Mouse (Mus musculus) midbrain, embryonic 11.5 days (tissue): ENCODE data around the gene Lnx1. TPM values are rescaled to one million over a fixed set of nuclear protein-coding genes. Genes with fewer than 3 reads are reported as not detected.

ENCODE experiments used
- ATAC-seq: fragments of 200-750 bp; cut with Nextera tagmentation; 2 replicates; pipeline ENCODE4 v1.8.0; 2017; ENCODE audit warnings: moderate TSS enrichment, moderate library complexity; ENCODE audit not compliant: low FRiP score
- DNase-seq: peaks from one replicate; pipeline ENCODE4 v3.0.0; 2015; ENCODE audit warnings: low spot score; ENCODE audit errors: missing footprints
- H3K27ac ChIP-seq: fragments of 300-500 bp; sonication (generic); 2 replicates; pipeline ENCODE4 v1.5.1; 2014; ENCODE audit warnings: low read depth, low read length
- H3K27me3 ChIP-seq: fragments of 300-500 bp; sonication (generic); 2 replicates; pipeline ENCODE4 v1.6.1; 2014; ENCODE audit warnings: mild to moderate bottlenecking, low read length, moderate library complexity, mixed read lengths; ENCODE audit not compliant: control insufficient read depth, insufficient read depth
- H3K36me3 ChIP-seq: fragments of 300-500 bp; sonication (generic); 2 replicates; pipeline ENCODE4 v1.6.1; 2014; ENCODE audit warnings: mild to moderate bottlenecking, low read length, moderate library complexity, mixed read lengths; ENCODE audit not compliant: control insufficient read depth, insufficient read depth
- H3K4me1 ChIP-seq: fragments of 300-500 bp; sonication (generic); 2 replicates; pipeline ENCODE4 v1.6.1; 2014; ENCODE audit warnings: low read length; ENCODE audit not compliant: control insufficient read depth, insufficient read depth
- H3K4me2 ChIP-seq: fragments of 300-500 bp; sonication (generic); 2 replicates; pipeline ENCODE4 v1.6.1; 2014; ENCODE audit warnings: mild to moderate bottlenecking, moderate library complexity
- H3K4me3 ChIP-seq: fragments of 300-500 bp; sonication (generic); 2 replicates; pipeline ENCODE4 v1.5.1; 2014; ENCODE audit warnings: low read depth, low read length
- H3K9ac ChIP-seq: fragments of 300-500 bp; sonication (generic); 2 replicates; pipeline ENCODE4 v1.6.1; 2014; ENCODE audit warnings: low read length
- H3K9me3 ChIP-seq: fragments of 300-500 bp; sonication (generic); 2 replicates; pipeline ENCODE4 v1.6.1; 2016; ENCODE audit warnings: low read length; ENCODE audit not compliant: control insufficient read depth
- WGBS: fragments of 180-500 bp; shearing (Covaris S2); extraction: QIAGEN DNeasy Blood & Tissue Kit; methylation state at CpG from one replicate; pipeline ENCODE4 v1.1.7; 2014; 5-methylcytosine and 5-hydroxymethylcytosine counted together
- polyA plus RNA-seq: library from polyadenylated mRNA; unstranded; fragments of >200 nt; fragmentation: Nextera tagmentation; extraction: Ambion mirVana; gene quantifications from 2 replicates; pipeline ENCODE4 v1.2.1, GENCODE M21; 2014

Lnx1 gene
- polyA plus RNA-seq, 1 experiment from 2014 or later = 0.74 TPM

DNA sequence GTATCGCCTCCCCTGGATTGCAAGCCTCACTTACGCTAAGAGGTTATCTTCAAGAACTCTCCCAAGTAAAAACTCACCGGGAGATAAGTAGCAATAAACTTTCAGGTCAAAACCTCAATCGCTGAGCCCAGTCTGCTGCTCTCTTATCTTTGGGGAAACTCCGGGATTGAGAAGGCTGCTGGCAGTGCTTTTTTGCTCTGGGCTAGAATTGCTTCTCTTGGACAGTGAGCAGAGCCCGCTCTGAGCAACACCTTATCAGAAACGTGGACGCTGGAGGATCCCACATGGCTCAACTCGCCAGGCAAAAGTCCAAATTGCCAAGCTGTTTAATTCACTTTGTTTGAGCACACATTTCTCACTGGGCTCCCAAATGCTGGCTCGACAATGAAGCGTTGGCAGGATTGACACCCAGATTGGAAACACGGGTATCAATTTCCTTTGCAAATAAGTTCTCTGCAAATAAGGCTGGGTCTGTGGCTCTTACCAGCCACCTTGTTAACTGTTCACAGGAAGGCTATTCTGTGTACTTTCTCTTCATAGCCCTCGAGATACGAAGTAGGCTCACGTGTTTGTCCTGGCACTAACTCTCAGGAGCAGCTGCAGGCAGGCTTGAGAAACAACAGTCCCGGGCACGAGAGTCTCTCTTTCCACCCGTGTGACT lies 89.1 kb downstream of the Lnx1 start:
- no peak overlapping the region for H3K9ac ChIP-seq
- H3K9me3 ChIP-seq = no peaks in the 10 kb centered on the region
- H3K4me2 ChIP-seq = no peak overlapping the region
- 86% methylated on average over 18 of the region's 18 CpGs for WGBS
- DNase-seq (no peak), ATAC-seq (no peak)
- H3K27ac ChIP-seq = no peak overlapping the region
- H3K4me1 ChIP-seq = no peaks in the 10 kb centered on the region
- no peaks in the 10 kb centered on the region for H3K36me3 ChIP-seq
- no peaks in the 10 kb centered on the region for H3K27me3 ChIP-seq
- no peak overlapping the region for H3K4me3 ChIP-seq

DNA sequence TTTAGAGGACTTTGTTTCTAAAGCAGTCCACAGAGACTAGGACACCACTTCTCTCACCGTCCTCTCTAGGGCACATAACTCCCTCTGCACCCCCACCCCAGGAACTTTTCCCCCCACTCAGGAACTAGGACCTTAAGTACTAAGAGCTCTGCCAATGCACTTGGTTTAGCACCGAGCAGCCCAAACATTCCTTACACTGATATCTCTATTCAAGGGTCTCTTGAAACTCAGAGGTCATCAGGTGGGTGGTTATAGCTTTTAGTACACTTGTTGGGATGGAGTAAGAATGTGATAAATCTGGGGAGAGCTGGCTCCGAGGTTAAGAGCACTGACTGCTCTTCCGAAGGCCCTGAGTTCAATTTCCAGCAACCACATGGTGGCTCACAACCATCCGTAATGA lies 90.0 kb downstream of the Lnx1 start:
- Histone ChIP-seq H3K27ac (no peak overlapping the region), H3K4me2 (no peak overlapping the region), H3K4me3 (no peak overlapping the region), H3K4me1 (no peaks in the 10 kb centered on the region), H3K27me3 (no peaks in the 10 kb centered on the region), H3K9me3 (no peaks in the 10 kb centered on the region), H3K9ac (no peak overlapping the region), H3K36me3 (no peaks in the 10 kb centered on the region)
- ATAC-seq (no peak), DNase-seq (no peak)
- WGBS = 88% methylated on average over 5 of the region's 5 CpGs

DNA sequence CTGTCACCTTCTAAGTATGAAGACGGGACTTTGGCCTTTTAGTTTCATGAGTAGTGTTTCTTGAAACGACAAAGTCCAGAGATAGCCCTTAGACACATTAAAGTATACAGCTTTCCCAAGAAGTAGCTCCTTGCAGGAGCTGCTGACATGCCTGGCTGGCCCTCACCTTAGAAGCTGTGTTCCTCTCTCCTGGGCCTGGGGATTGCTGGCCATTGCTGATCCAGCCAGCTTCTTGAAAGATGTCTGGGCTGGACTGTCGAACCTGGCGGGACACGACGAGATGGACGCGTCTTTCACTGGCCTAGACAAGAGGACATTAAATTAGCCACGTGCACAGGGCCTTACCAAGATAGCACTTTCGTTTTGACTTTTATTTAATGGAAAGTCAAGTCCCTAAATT lies 92.2 kb downstream of the Lnx1 start:
- no peak overlapping the region for H3K4me2 ChIP-seq
- H3K27ac ChIP-seq = no peak overlapping the region
- DNase-seq = no peak
- no peaks in the 10 kb centered on the region for H3K4me1 ChIP-seq
- no peaks in the 10 kb centered on the region for H3K9me3 ChIP-seq
- no peaks in the 10 kb centered on the region for H3K36me3 ChIP-seq
- H3K27me3 ChIP-seq = no peaks in the 10 kb centered on the region
- no peak overlapping the region for H3K4me3 ChIP-seq
- ATAC-seq = no peak
- 92% methylated on average over 10 of the region's 10 CpGs for WGBS
- H3K9ac ChIP-seq = no peak overlapping the region

DNA sequence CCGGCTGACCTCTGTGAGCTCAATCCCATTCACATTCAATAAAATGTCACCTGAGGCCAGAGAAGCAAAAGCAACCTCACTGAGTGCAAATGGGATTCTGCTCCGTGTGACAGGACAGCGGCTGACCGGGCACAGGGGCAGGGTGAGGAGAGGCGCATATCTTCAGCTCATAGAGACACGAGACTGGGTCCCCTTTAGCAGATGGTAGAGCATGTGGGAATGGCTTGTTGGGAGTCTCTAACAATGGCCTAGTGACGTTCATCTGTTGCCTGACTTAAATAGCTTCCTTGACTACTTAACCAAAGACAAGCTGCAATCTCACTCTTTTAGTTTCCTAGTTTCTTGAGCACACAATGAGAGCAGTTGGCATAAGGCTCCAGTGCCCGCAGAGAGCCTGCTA lies 96.5 kb downstream of the Lnx1 start:
- no peak overlapping the region for H3K4me2 ChIP-seq
- H3K4me1 ChIP-seq = no peaks in the 10 kb centered on the region
- ATAC-seq (no peak), DNase-seq (no peak)
- 84% methylated on average over 8 of the region's 8 CpGs for WGBS
- H3K27me3 ChIP-seq = no peaks in the 10 kb centered on the region
- no peak overlapping the region for H3K9ac ChIP-seq
- no peak overlapping the region for H3K27ac ChIP-seq
- H3K9me3 ChIP-seq = no peaks in the 10 kb centered on the region
- H3K36me3 ChIP-seq = no peaks in the 10 kb centered on the region
- H3K4me3 ChIP-seq = no peak overlapping the region

DNA sequence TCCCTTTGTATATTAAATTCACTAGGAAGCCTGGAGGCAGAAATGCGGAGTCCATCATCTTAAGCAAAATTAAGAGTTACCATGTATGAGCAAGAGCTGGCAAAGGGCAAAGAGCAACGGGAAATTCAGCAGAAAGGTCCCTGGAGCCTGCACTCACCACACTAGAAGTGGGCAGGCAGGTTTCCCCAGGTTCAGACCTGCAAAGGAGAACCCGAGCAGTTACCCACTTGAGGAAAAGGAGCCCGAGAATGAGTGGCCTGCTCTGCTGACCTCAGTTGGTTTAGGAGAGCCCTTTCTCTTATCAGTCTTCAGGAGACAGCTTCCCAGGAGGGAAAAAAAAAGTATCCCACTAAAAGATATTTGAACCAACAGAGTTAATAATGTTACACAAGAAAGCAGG lies 99.4 kb downstream of the Lnx1 start:
- Histone ChIP-seq H3K36me3 (peaks cover 6% of the 10 kb centered on the region; the same call in 1 of the 2 replicates), H3K4me1 (no peaks in the 10 kb centered on the region), H3K9ac (no peak overlapping the region), H3K27ac (no peak overlapping the region), H3K4me2 (no peak overlapping the region), H3K9me3 (no peaks in the 10 kb centered on the region), H3K27me3 (no peaks in the 10 kb centered on the region), H3K4me3 (no peak overlapping the region)
- no peak for ATAC-seq
- WGBS = 91% methylated on average over 4 of the region's 4 CpGs
- DNase-seq = no peak

DNA sequence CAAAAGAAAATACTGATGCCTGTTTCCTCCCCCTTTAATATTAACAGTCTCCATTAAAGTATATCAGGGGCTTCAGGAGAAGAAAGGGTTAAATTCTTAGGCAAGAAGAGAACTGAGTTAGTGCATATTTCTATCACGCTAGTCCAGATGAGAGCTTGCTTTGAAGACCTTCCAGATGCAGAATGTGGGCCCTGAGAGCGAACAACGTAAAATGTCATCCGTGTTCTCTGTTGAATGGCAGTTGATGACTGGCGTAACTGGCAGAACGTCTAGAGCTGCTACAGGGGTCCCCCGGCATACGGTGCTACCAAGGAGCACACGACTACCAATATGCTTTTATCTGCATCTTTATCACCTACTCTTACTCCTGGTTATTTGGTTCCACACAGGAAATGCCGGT lies 100.3 kb downstream of the Lnx1 start:
- H3K4me3 ChIP-seq = no peak overlapping the region
- no peak overlapping the region for H3K4me2 ChIP-seq
- no peak for DNase-seq
- WGBS = 88% methylated on average over 10 of the region's 10 CpGs
- no peaks in the 10 kb centered on the region for H3K27me3 ChIP-seq
- H3K27ac ChIP-seq = no peak overlapping the region
- peaks cover 6% of the 10 kb centered on the region; the same call in 1 of the 2 replicates for H3K36me3 ChIP-seq
- H3K9ac ChIP-seq = no peak overlapping the region
- ATAC-seq = no peak
- H3K9me3 ChIP-seq = no peaks in the 10 kb centered on the region
- H3K4me1 ChIP-seq = no peaks in the 10 kb centered on the region

DNA sequence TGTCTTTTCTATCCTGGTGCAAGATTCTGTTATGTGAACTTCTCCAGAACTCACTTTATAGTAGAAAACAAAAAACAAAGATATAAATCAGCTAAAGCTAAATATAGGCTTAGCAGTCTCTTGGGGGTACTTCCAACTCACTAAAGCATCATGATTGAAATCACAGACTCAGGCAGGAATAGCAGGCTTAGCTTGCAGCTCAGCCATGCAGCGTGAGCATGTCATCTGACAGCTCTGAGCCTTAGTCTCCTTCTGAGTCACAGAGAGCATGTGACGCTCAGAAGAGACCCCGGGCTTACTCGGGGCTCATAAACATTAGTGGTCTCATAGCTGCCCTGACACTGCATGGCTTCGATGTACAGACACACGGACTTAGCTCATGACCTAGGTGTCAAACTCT lies 100.7 kb downstream of the Lnx1 start:
- ATAC-seq = no peak
- Histone ChIP-seq H3K4me1 (no peaks in the 10 kb centered on the region), H3K9me3 (no peaks in the 10 kb centered on the region), H3K27me3 (no peaks in the 10 kb centered on the region), H3K9ac (no peak overlapping the region), H3K4me3 (no peak overlapping the region), H3K27ac (no peak overlapping the region), H3K36me3 (peaks cover 9% of the 10 kb centered on the region; the same call in 1 of the 2 replicates), H3K4me2 (no peak overlapping the region)
- DNase-seq = no peak
- WGBS = 87% methylated on average over 6 of the region's 6 CpGs

DNA sequence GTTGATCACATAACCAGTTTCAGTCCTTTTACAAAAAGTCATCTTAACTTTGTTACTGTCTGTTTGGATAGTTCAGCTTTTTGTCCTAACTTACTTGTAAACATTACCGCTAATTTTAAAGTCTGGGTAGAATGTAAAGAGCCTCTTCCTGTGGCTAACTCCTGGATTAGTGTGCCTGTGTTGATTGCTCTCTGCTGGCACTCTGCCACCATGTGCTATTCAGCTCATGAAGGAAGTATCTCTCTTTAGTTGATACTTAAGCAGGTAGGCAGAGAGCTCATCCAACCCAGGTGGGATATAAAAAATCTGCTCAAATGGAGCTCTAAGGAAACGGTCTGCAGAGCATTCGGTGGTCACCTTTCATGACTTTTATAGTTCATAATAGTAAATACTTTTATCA lies 101.5 kb downstream of the Lnx1 start:
- WGBS = 91% methylated on average over 3 of the region's 3 CpGs
- Histone ChIP-seq H3K9ac (no peak overlapping the region), H3K4me3 (no peak overlapping the region), H3K36me3 (peaks cover 9% of the 10 kb centered on the region), H3K4me2 (no peak overlapping the region), H3K4me1 (no peaks in the 10 kb centered on the region), H3K27me3 (no peaks in the 10 kb centered on the region), H3K27ac (no peak overlapping the region), H3K9me3 (no peaks in the 10 kb centered on the region)
- ATAC-seq (no peak), DNase-seq (no peak)

DNA sequence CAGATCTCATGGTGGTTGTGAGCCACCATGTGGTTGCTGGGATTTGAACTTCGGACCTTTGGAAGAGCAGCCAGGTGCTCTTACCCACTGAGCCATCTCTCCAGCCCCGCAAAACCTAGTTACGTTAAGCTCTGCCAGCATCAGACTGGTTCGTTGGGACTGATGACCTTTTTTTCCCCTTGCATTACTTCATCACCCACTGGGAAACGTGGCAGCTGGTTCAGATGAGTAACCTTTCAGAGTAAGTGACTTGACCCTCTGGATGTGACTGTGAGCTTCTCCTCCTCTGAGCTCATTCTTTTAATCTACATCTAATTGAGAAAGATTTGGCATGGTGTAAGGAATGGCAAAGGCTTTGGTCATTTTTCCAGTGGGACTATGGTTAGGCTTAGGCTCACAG lies 102.7 kb downstream of the Lnx1 start:
- no peak overlapping the region for H3K4me3 ChIP-seq
- no peaks in the 10 kb centered on the region for H3K27me3 ChIP-seq
- 87% methylated on average over 5 of the region's 5 CpGs for WGBS
- H3K36me3 ChIP-seq = peaks cover 10% of the 10 kb centered on the region
- H3K9me3 ChIP-seq = no peaks in the 10 kb centered on the region
- H3K9ac ChIP-seq = no peak overlapping the region
- DNase-seq (no peak), ATAC-seq (no peak)
- no peaks in the 10 kb centered on the region for H3K4me1 ChIP-seq
- H3K4me2 ChIP-seq = no peak overlapping the region
- no peak overlapping the region for H3K27ac ChIP-seq
